Mouse (Mus musculus): Measurements from ENCODE around the gene Fam169b. TPM values are rescaled to one million over a fixed set of nuclear protein-coding genes. Genes with fewer than 3 reads are reported as not detected.

The Fam169b gene
- polyA plus RNA-seq, 1 experiment, result 11.3 TPM

- 59% methylated on average over 16 of the region's 16 CpGs for WGBS
- Histone ChIP-seq H3K27me3 (replicated peaks; ENCODE audit: control insufficient read depth, insufficient read depth, low read length) (no peaks in the 10 kb centered on the region), H3K27ac (ENCODE audit: insufficient read depth, low read depth, low read length) (no peak overlapping the region), H3K4me3 (ENCODE audit: insufficient read depth, low read depth, low read length) (no peak overlapping the region), H3K36me3 (ENCODE audit: control insufficient read depth, insufficient read depth, low read length) (no peaks in the 10 kb centered on the region), H3K4me1 (ENCODE audit: control insufficient read depth, insufficient read depth, low read length) (no peaks in the 10 kb centered on the region)
- DNase-seq, result no peak
- TF ChIP-seq POLR2A (IDR thresholded peaks at IDR 0.05; ENCODE audit: low read depth, low read length), result no peak
- TF ChIP-seq CTCF (conservative IDR thresholded peaks at IDR 0.05; ENCODE audit: insufficient read depth, insufficient read length, low read depth, low read length), result no peak
Measured at GRCm38 (mm10) chr7:68293997-68294789, 20.6 kb downstream of the Fam169b start.

DNA sequence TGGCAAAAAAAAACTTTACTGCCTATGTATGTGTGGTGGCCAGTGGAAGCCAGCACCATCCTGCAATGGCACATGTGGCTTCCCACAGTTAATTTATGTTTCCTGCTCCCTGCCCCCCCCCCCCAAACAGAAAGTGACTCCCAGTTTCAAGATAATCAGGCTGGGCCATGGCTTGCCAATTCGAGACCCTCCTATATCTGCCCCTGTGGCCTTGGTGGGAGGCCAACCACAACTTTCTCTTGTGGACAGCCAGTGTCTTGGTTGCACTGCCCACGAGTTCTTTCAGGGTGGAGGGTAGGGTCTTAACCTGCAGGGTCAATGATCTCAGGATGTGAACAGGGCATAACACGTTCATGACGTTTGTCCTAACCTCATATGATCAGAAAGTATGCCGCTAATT is 22.8 kb downstream of the Fam169b start:
- no peak for DNase-seq
- no peaks in the 10 kb centered on the region for H3K27me3 ChIP-seq (replicated peaks; ENCODE audit: control insufficient read depth, insufficient read depth, low read length)
- H3K27ac ChIP-seq (ENCODE audit: insufficient read depth, low read depth, low read length), result no peak overlapping the region
- H3K4me3 ChIP-seq (ENCODE audit: insufficient read depth, low read depth, low read length), result no peak overlapping the region
- 72% methylated on average over 5 of the region's 5 CpGs for WGBS
- H3K4me1 ChIP-seq (ENCODE audit: control insufficient read depth, insufficient read depth, low read length), result no peaks in the 10 kb centered on the region
- TF ChIP-seq POLR2A (IDR thresholded peaks at IDR 0.05; ENCODE audit: low read depth, low read length), result no peak
- no peaks in the 10 kb centered on the region for H3K36me3 ChIP-seq (ENCODE audit: control insufficient read depth, insufficient read depth, low read length)

GRCm38 (mm10) chr7:68298381-68299076 is 24.9 kb downstream of the Fam169b start:
- WGBS, result 78% methylated on average over 13 of the region's 13 CpGs
- DNase-seq, result no peak

GRCm38 (mm10) chr7:68301160-68301559 is 27.5 kb downstream of the Fam169b start:
- WGBS, result 82% methylated on average over 7 of the region's 7 CpGs
- TF ChIP-seq CTCF (conservative IDR thresholded peaks at IDR 0.05; ENCODE audit: insufficient read depth, insufficient read length, low read depth, low read length) (no peak), POLR2A (IDR thresholded peaks at IDR 0.05; ENCODE audit: low read depth, low read length) (no peak)
- Histone ChIP-seq H3K36me3 (ENCODE audit: control insufficient read depth, insufficient read depth, low read length) (no peaks in the 10 kb centered on the region), H3K4me3 (ENCODE audit: insufficient read depth, low read depth, low read length) (no peak overlapping the region), H3K4me1 (ENCODE audit: control insufficient read depth, insufficient read depth, low read length) (no peaks in the 10 kb centered on the region), H3K27ac (ENCODE audit: insufficient read depth, low read depth, low read length) (no peak overlapping the region), H3K27me3 (replicated peaks; ENCODE audit: control insufficient read depth, insufficient read depth, low read length) (no peaks in the 10 kb centered on the region)
- DNase-seq, result no peak

More at GRCm38 (mm10) chr7:68298381-68299076, 24.9 kb downstream of the Fam169b start:
- H3K4me1 ChIP-seq (ENCODE audit: control insufficient read depth, insufficient read depth, low read length), result no peaks in the 10 kb centered on the region
- no peaks in the 10 kb centered on the region for H3K36me3 ChIP-seq (ENCODE audit: control insufficient read depth, insufficient read depth, low read length)
- no peaks in the 10 kb centered on the region for H3K27me3 ChIP-seq (replicated peaks; ENCODE audit: control insufficient read depth, insufficient read depth, low read length)
- H3K27ac ChIP-seq (ENCODE audit: insufficient read depth, low read depth, low read length), result no peak overlapping the region
- no peak overlapping the region for H3K4me3 ChIP-seq (ENCODE audit: insufficient read depth, low read depth, low read length)
- no peak for TF ChIP-seq CTCF (conservative IDR thresholded peaks at IDR 0.05; ENCODE audit: insufficient read depth, insufficient read length, low read depth, low read length)
- TF ChIP-seq POLR2A (IDR thresholded peaks at IDR 0.05; ENCODE audit: low read depth, low read length), result no peak

GRCm38 (mm10) chr7:68302586-68303433 is 29.2 kb downstream of the Fam169b start:
- DNase-seq, result peak; percentile 71
- H3K4me1 ChIP-seq (ENCODE audit: control insufficient read depth, insufficient read depth, low read length), result no peaks in the 10 kb centered on the region
- 21% methylated on average over 18 of the region's 18 CpGs for WGBS
- peak; percentile 88 for TF ChIP-seq CTCF (conservative IDR thresholded peaks at IDR 0.05; ENCODE audit: insufficient read depth, insufficient read length, low read depth, low read length)
- no peak for TF ChIP-seq POLR2A (IDR thresholded peaks at IDR 0.05; ENCODE audit: low read depth, low read length)
- H3K27ac ChIP-seq (ENCODE audit: insufficient read depth, low read depth, low read length), result no peak overlapping the region
- H3K4me3 ChIP-seq (ENCODE audit: insufficient read depth, low read depth, low read length), result peak overlapping the region; percentile 54
- no peaks in the 10 kb centered on the region for H3K27me3 ChIP-seq (replicated peaks; ENCODE audit: control insufficient read depth, insufficient read depth, low read length)
- H3K36me3 ChIP-seq (ENCODE audit: control insufficient read depth, insufficient read depth, low read length), result no peaks in the 10 kb centered on the region

- Histone ChIP-seq H3K36me3 (ENCODE audit: control insufficient read depth, insufficient read depth, low read length) (no peaks in the 10 kb centered on the region), H3K27me3 (replicated peaks; ENCODE audit: control insufficient read depth, insufficient read depth, low read length) (no peaks in the 10 kb centered on the region), H3K4me3 (ENCODE audit: insufficient read depth, low read depth, low read length) (no peak overlapping the region), H3K27ac (ENCODE audit: insufficient read depth, low read depth, low read length) (no peak overlapping the region), H3K4me1 (ENCODE audit: control insufficient read depth, insufficient read depth, low read length) (no peaks in the 10 kb centered on the region)
- TF ChIP-seq POLR2A (IDR thresholded peaks at IDR 0.05; ENCODE audit: low read depth, low read length) (no peak), CTCF (conservative IDR thresholded peaks at IDR 0.05; ENCODE audit: insufficient read depth, insufficient read length, low read depth, low read length) (no peak)
- no peak for DNase-seq
- 64% methylated on average over 6 of the region's 6 CpGs for WGBS
Measured at GRCm38 (mm10) chr7:68303685-68304084, 30.0 kb downstream of the Fam169b start.
